Mouse (Mus musculus): Measurements from ENCODE around the gene Actl10.

Actl10 gene

GRCm38 (mm10) chr2:154580586-154580985, 29.0 kb downstream of the Actl10 start:
- DNase-seq (ENCODE audit: extremely low read depth, low read depth, low spot score), result no peak

- DNase-seq (ENCODE audit: extremely low read depth, low read depth, low spot score), result no peak
These were observed 29.8 kb downstream of the Actl10 start for GRCm38 (mm10) chr2:154581421-154581820.

GRCm38 (mm10) chr2:154583906-154584872, 32.6 kb downstream of the Actl10 start:
- no peak for DNase-seq (ENCODE audit: extremely low read depth, low read depth, low spot score)

- no peak for DNase-seq (ENCODE audit: extremely low read depth, low read depth, low spot score)
These were observed 33.5 kb downstream of the Actl10 start for GRCm38 (mm10) chr2:154584931-154585601.

- no peak for DNase-seq (ENCODE audit: extremely low read depth, low read depth, low spot score)
These were observed 34.8 kb downstream of the Actl10 start for GRCm38 (mm10) chr2:154586405-154586804.

GRCm38 (mm10) chr2:154589051-154589450, 37.5 kb downstream of the Actl10 start:
- no peak for DNase-seq (ENCODE audit: extremely low read depth, low read depth, low spot score)

GRCm38 (mm10) chr2:154591239-154591638, 39.7 kb downstream of the Actl10 start:
- no peak for DNase-seq (ENCODE audit: extremely low read depth, low read depth, low spot score)

- no peak for DNase-seq (ENCODE audit: extremely low read depth, low read depth, low spot score)
These were observed 41.4 kb downstream of the Actl10 start for GRCm38 (mm10) chr2:154593025-154593424.

GRCm38 (mm10) chr2:154595775-154596174, 44.2 kb downstream of the Actl10 start:
- no peak for DNase-seq (ENCODE audit: extremely low read depth, low read depth, low spot score)

GRCm38 (mm10) chr2:154597399-154597798, 45.8 kb downstream of the Actl10 start:
- no peak for DNase-seq (ENCODE audit: extremely low read depth, low read depth, low spot score)

- no peak for DNase-seq (ENCODE audit: extremely low read depth, low read depth, low spot score)
These were observed 49.0 kb downstream of the Actl10 start for GRCm38 (mm10) chr2:154600586-154600985.

GRCm38 (mm10) chr2:154601324-154601723, 49.7 kb downstream of the Actl10 start:
- DNase-seq (ENCODE audit: extremely low read depth, low read depth, low spot score), result peak; percentile 76

Data from fat pad, adult 2 months (tissue).